Mouse (Mus musculus) cerebellum, postnatal 14 days (tissue): ENCODE results near the gene Hint1.

Experiments used
- DNase-seq, 2 experiments: peaks; one replicate each; pipeline ENCODE4 v3.0.0; 2021; ENCODE audit warnings: mixed read lengths in 2 of 2

Gene Hint1

DNA sequence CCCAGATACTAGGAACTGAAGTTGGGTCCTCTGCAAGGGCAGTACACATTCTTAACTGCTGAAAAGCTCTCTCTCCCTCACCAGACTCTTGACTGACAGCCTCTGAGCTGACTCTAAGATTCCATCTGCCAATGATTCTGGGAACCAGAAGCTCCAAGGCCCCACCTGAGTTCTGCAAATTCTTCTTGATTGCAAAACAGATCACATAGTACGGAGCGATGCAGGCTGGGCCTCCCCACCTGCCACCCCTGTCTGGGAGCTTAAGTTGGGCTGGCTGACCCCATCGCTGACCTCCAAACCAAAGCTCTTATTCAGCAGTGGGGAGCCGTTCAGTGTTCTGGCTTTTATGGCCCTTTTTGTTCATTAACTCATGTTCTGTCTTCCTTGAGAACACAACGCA lies 31.3 kb downstream of the Hint1 start:
- no peak for DNase-seq

DNA sequence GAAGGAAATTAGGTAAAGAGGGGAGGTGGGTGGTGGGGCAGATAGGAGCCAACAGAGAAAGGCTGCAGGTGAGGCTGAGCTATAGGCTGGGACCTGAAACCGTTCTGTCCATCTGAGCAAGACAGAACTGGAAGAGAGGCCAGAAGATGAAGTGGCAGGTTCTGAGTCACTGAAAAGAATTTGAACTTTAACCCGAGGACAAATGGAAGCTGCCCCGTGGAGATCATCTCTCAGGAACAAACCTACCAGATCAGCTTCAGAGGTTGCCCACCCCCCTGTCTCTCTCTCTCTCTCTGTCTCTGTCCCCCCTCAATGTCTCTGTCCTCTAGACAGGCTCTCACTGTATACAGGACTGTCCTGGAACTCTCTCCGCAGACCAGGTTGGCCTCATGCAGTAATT lies 33.5 kb downstream of the Hint1 start:
- no peak for DNase-seq

DNA sequence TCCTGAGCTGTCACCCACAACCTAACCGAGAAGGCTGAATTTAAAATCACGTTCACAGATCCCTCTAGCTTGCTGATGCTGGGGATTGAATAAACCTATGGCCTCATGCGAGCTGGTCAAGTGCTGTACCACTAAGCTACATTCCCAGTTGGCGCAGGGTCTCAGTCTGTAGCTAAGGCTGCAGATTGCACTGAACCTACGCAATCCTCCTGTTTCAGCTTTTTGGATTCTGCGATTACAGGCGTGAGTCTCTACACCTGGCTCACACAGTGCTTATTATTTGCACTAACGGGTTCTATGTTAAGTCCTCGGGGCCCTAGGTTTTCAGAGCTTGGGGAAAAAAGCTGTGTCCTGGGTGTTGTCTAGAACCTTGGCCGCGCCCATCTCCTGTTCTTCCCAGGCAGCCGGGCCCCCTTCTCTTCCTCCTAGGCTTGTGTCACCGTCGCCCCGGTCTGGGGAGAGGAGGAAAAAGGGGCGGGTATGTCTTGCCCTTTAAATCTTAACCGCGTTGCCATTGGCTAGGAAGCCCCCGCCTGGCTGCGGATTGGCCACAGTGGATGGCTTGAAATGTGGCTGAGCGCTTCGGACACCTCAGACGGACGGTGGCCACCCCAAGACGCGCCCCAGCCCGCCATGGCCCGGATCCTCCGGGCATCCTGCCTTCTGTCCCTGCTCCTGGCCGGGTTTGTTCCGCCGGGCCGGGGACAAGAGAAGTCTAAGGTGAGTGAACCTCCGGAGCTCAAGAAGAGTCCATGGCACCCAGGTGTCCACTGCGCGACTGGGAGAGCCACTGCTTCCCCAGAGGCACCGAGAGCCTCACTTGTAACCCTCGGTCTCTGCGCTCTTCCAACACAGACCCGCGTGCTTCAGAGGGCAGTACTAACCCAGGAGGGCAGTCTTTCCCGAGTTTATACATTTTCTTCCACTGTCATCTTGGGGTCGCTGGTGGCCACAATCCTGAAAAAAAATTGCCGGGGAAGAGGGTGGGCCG lies 36.4 kb downstream of the Hint1 start, which contains the start of gene Gpx3:
Gpx3 (plus strand) TSS at position 121 of the 991 bp plus-strand sequence.
- DNase-seq: peak; percentile 79 to 82

DNA sequence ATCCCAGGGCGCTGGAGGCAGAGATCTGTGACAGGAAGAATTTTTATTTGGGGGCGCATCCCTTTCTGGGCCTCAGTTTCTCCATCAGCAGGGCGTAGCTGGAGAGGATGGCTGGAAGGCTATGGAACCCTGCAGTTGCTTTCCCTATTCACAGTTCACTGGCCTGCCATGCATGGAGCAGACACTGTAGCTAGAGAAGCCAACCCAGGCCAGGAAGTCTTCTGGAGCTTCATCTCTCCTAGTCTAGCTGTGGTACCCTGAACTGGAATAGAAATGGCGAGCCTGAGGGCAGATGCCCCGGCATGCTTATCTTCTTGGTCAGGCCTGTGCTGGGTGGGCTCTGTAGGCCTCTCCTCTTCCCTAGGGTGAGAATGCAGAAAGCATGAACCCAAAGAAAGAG lies 37.2 kb downstream of the Hint1 start:
- no peak for DNase-seq

DNA sequence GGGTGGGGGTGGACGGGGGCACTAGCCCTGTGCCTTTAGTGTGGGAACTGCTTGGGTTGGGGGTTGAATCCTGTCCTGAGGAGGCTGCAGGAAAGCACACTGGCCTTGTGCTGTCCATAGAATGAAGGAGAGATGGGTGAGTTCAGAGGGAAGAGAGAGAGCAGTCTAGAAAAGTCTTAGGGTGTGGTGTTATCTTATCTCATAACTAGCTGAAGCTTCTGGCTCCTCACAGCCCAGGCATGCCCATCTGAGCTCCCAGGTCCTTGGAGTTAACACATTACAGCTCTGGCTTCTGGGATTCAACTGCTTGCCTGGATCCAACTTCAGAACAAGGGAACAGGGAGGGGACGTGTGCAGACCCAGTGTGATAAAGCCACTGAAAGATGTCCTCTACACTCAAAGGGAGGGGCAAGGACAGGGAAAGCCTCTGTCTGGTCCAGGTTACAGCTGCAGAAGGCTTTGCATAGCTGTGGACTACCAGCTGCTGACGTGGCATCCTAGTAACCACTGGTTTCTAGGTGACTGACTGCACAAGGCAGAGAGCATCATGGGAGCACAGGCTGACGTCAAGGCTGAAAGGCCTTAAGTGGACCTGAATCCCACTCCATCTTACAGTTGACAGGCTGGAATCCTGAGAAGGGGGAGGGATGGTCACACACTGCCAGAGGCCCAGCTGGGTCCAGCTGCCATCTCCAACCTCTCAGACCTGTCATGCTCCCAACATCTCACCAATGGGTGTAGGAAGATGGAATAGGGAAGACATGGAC lies 37.9 kb downstream of the Hint1 start:
- DNase-seq: no peak

DNA sequence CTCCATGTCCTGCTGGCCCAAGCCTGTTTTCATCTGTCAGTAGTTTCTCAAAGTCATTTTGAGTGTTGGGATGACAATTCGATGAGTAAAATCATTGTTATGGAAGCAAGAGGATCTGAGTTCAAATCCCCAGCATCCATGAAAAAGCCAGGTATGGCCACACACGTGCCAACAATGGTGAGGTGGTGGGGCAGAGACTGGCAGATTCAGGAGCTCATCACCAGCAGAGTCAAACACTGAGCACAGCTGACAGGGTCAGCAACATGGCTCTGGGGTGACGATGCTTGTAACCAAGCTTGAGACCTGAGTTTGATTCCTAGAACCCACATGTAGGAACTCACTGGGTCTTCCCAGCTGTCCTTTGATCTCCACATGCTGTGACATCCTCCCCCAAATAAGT lies 38.9 kb downstream of the Hint1 start:
- no peak for DNase-seq

DNA sequence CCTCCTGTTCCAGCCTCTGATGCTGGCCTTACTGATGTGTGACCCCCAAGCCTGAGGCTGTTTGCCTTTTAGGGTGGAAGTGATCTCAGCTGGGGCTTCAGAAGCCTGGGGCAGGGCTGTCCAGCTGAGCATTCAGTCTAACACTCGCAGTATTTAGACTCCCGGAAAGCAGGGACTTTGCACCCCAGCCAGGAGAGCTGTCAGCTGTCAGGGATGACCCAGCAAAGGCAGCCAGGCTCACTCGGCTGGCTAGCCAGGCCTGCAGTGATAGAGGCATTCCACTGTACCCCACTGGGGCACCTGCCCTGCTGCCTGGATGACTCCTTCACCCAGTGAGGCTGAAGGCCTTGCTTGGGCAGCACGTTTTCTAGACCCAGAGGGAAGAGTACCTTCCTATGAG lies 39.7 kb downstream of the Hint1 start:
- no peak for DNase-seq

DNA sequence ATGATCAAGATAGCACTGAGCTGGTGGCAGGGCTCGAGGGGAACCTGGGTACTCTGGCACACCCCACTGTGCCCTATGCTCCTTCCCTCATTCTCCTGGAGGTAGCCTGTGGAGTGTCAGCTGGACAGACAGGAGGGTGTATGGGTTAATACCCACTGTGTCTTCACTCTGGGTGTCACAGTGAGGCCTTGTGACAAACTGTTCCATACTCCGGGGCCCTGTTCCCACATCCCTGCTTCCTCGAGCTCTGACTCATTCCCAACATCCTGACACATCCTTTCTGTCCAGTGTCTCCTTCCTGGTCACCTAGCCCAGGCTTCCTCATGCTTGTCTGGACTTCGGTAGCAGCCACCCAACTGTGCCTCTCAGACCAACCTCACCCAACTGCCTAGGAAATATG lies 40.3 kb downstream of the Hint1 start:
- DNase-seq: no peak

DNA sequence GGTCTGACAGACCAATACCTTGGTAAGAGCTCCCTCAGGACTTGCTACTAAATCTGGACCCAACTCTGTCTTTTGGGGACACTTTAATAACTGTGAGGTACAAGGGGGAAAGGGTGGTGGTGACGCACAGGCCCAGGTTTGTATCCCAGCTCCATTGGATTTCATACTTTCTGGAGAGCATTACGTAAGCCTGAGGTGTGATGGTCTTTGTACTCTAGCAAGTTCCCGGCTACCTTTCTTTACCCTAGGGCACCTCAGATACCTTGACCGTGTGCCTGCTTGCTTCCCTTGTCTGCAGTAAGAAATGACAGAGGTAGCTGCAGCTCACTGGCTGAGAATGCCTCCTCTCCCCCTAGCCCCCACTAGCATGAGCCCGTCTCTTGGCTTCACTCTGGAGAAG lies 41.1 kb downstream of the Hint1 start:
- DNase-seq: no peak

DNA sequence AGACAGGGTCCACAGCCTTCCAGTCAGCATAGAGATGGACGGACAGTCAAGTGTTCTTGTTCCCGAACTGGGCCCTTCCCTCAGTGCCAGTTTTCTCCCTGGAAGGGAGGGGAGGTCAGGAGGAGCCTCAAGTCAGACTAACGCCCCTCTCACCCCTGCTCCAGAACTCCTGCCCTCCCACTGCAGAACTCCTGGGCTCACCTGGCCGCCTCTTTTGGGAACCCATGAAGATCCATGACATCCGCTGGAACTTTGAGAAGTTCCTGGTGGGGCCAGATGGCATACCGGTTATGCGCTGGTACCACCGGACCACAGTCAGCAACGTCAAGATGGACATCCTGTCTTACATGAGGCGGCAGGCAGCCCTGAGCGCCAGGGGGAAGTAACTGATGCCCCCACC lies 43.1 kb downstream of the Hint1 start:
- no peak for DNase-seq

DNA sequence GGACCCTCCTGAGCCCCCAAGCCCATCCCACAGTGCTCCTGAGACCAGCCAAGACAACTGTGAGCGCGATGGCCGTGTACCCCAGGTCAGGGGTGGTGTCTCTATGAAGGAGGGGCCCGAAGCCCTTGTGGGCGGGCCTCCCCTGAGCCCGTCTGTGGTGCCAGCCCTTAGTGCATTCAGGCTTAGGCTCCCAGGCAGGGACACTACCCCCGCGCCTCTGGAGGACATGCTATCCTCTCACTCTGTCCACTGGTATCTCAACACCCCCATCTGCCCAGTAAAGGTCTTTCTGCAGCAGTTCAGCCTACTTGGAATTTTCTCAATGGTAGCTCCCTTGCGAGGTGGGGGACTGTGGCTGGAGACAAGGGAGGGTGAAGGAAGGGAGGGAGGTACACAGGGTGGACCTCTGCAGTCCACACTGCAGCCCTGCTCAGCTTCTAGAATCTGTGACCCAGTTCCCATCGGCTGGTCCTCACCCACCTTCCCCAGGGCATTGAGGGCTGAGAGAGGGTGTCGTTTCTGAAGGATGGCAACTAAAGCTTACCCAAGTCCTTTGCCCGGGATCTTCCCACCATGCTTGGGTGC lies 44.0 kb downstream of the Hint1 start:
- DNase-seq: no peak

DNA sequence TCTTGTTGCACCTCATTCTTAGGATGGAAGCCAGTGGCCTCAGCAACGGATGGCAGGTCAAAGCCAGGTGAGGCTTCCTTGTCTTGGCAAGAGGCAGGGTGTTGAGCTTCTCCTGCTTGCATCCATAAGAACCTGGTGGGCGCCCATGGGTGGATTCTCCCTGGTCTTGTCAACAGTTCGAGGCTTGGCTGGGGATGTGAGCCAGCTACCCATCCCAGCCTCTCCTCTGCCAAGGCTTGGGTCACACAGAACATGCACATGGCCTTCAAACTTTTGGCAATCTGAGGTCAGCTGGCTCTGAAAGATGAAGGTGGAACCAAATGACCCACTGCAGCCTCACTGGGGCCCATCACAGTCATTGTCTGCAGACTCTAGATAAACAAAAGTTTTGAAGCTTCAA lies 45.0 kb downstream of the Hint1 start:
- DNase-seq: no peak

DNA sequence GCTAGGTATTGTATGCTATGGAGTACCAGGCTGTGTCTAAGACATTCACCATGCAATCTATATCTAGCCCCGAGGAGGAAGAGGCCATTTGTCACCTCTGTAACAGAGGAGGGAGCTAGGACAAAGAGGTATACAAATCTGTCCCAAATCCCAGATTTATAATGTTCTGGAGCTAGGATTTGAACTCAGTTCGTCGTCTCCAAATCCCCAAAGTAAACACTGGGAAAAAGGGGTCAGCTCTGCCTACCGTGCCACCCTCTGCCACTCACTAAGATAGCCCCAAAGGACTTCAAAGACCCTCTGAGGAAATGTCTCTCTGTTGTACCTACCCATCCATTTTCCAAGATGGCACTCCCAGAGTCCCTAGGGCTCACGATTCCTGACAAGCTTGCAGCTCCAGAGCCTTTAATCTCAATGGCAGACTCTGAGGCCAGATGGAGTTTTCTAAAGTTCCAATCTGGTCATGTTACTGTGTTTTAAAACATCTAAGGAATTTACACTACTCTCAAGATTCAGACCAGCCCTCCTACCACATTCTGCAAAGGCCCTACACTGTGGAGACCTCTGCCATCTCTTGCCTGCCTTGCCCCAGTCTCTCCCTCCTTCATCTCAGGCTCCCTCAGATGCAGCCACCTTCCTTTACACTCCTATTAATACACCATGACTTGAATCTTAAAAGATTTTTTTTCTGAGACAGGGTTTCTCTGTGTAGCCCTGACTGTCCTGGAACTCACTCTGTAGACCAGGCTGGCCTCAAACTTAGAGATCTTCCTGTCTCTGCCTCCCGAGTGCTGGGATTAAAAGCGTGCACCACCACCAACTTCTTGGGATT lies 45.7 kb downstream of the Hint1 start:
- DNase-seq: no peak

DNA sequence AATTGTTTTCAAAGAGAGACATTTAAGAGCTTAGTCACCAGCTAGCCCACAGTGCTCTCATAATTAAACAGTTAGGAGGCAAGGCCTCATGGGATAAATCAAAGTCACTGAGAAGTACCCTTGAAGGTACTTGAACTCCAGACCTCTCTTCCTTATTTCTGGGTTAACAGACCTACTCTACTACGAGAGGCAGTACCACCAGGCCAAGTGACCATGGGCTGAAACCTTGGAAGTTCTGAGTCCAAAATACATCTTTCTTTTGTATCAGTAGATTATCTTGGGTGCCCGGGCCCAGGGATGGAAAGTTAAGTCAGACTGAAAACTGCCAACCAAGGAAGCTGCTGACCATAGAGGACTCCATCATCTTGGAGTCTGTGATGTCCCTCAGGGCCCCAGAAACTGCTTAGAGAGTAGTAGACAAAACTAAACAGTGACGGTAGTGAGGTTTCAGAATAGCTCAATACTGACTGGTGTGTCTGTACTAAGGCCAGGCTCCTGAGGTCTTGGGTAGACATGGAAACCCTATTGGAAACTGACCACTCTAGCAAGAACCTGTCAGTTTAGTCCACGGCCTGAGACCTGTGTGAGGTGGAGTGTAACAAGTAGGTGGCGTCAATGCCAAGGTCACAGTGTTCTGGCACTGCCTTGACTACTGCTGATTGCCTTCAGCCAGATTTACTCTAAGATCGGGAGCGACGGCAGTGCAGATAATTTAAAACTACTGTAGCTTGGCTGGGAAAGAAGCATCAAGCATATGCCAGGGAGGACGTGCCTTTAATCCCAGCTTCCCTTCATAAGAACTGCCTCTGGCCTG lies 46.5 kb downstream of the Hint1 start:
- DNase-seq: no peak

DNA sequence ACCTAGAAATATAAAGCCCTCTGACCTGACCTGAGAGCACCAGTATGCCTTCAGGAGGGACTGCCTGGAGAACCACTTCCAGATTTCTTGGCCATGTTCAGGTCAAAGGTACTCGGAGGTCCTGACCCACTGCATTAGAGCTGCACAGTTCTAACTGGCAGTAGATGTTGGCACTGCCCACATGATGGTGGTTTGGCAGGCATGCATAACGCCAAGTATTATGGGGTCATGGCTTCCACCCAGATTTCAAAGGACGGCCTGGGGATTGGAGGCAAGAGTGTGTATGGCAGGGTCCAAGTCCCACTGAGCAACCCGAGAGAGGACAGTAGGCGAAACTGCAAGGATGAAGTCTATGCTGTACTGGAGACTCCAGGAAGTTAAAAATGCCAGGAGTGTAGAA lies 47.7 kb downstream of the Hint1 start:
- peak; percentile 36 to 60 for DNase-seq

DNA sequence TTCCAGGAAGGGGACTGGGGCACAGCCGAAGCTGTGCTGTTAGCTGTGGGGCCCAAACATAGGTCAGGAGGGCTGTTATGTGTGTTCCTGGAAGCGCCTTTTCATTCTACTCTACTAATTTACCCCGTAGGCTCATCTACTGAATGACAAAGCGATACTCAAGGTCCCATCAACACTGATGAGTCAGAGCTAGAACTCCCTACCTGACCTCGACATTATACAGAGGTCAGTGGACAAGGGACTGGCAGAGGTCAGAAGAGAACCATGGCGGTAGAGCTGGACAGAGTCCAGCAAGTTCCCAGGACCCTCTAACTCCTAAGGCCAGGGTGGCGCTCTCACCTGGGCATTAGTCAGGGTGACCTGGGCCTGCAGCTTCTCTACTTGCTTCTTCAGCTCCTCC lies 51.3 kb downstream of the Hint1 start:
- DNase-seq: no peak

DNA sequence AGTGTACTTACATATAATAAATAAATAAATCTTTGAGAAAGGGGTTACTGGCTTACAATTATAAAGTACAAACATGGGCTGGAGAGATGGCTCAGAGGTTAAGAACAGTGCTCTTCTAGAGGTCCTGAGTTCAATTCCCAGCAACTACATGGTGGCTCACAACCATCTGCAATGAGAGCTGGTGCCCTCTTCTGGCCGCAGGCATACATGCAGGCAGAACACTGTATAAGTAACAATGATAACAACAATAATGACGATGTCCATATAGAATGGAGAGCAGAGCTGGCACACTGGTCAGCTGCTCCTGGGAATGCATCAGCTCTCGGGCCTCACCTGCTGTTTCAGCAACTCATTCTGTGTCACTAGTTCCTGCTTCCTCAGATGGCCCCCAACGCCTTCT lies 52.1 kb downstream of the Hint1 start:
- no peak for DNase-seq
